Mouse (Mus musculus) kidney, adult 2 months (tissue): ENCODE measurements around the gene Nlrc5. TPM values are rescaled to one million over a fixed set of nuclear protein-coding genes. Genes with fewer than 3 reads are reported as not detected.

ENCODE experiments used
- DNase-seq: peaks from one replicate; pipeline ENCODE4 v3.0.0; 2021
- H3K27ac ChIP-seq: fragments of 200-500 bp; 2 replicates; pipeline ENCODE4 v1.5.1; 2012; ENCODE audit warnings: low read depth, low read length, control low read depth, inconsistent platforms; ENCODE audit not compliant: insufficient read depth
- H3K27me3 ChIP-seq: fragments of 200-500 bp; replicated peaks from 2 replicates; pipeline ENCODE4 v1.6.1; 2012; ENCODE audit warnings: mild to moderate bottlenecking, moderate library complexity, low read length, inconsistent platforms; ENCODE audit not compliant: control insufficient read depth, insufficient read depth
- H3K36me3 ChIP-seq: fragments of 200-500 bp; 2 replicates; pipeline ENCODE4 v1.6.1; 2012; ENCODE audit warnings: mild to moderate bottlenecking, moderate library complexity, low read length, inconsistent platforms; ENCODE audit not compliant: control insufficient read depth, insufficient read depth
- H3K4me1 ChIP-seq: fragments of 200-500 bp; 2 replicates; pipeline ENCODE4 v1.6.1; 2011; ENCODE audit warnings: low read length; ENCODE audit not compliant: control insufficient read depth, insufficient read depth
- H3K4me3 ChIP-seq: fragments of 200-500 bp; 2 replicates; pipeline ENCODE4 v1.5.1; 2011; ENCODE audit warnings: mild to moderate bottlenecking, low read depth, low read length, control low read depth; ENCODE audit not compliant: insufficient read depth
- CTCF ChIP-seq: fragments of 200-500 bp; conservative IDR thresholded peaks from 2 replicates; pipeline ENCODE4 v1.5.1; 2011; ENCODE audit warnings: low read depth, mild to moderate bottlenecking, control low read depth, low read length, moderate library complexity, mixed read lengths; ENCODE audit not compliant: insufficient read depth, insufficient read length
- POLR2A ChIP-seq: fragments of 200-500 bp; IDR thresholded peaks from one replicate; pipeline ENCODE4 v1.6.1; 2011; ENCODE audit warnings: low read depth, low read length, control low read depth
- WGBS: fragments of 180-500 bp; shearing (Covaris S2); methylation state at CpG from one replicate; pipeline ENCODE4 v1.1.7; 2018; 5-methylcytosine and 5-hydroxymethylcytosine counted together
- polyA plus RNA-seq: library from polyadenylated mRNA; depleted of rRNA; stranded (reverse); fragments of >200 nt; gene quantifications from 2 replicates; pipeline ENCODE4 v1.2.3, GENCODE M21; 2012

Nlrc5 gene
- polyA plus RNA-seq, 1 experiment, result 6.6 TPM

GRCm38 (mm10) chr8:94564421-94564820 lies 130.3 kb downstream of the Nlrc5 start:
- TF ChIP-seq POLR2A, result no peak
- TF ChIP-seq CTCF, result no peak
- DNase-seq, result no peak
- Histone ChIP-seq H3K27ac (no peak overlapping the region), H3K4me1 (0 out of 2 replicates have a peak, but pooled peaks cover 5% of the 10 kb centered on the region), H3K4me3 (no peak overlapping the region), H3K36me3 (no peaks in the 10 kb centered on the region), H3K27me3 (no peaks in the 10 kb centered on the region)

- WGBS, result 75% methylated on average over 6 of the region's 6 CpGs
- Histone ChIP-seq H3K27ac (no peak overlapping the region), H3K36me3 (no peaks in the 10 kb centered on the region), H3K27me3 (no peaks in the 10 kb centered on the region), H3K4me3 (no peak overlapping the region), H3K4me1 (0 out of 2 replicates have a peak, but pooled peaks cover 5% of the 10 kb centered on the region)
- TF ChIP-seq CTCF, result no peak
- no peak for DNase-seq
Measured at GRCm38 (mm10) chr8:94566033-94566432, 131.9 kb downstream of the Nlrc5 start.

GRCm38 (mm10) chr8:94566446-94567158 lies 132.4 kb downstream of the Nlrc5 start:
- WGBS, result 47% methylated on average over 15 of the region's 15 CpGs
- Histone ChIP-seq H3K4me3 (no peak overlapping the region), H3K36me3 (no peaks in the 10 kb centered on the region), H3K27ac (no peak overlapping the region), H3K27me3 (no peaks in the 10 kb centered on the region), H3K4me1 (0 out of 2 replicates have a peak, but pooled peaks cover 5% of the 10 kb centered on the region)
- TF ChIP-seq CTCF (no peak), POLR2A (no peak)
- DNase-seq, result peak; percentile 59

- Histone ChIP-seq H3K27ac (no peak overlapping the region), H3K4me1 (0 out of 2 replicates have a peak, but pooled peaks cover 5% of the 10 kb centered on the region), H3K36me3 (no peaks in the 10 kb centered on the region), H3K4me3 (no peak overlapping the region), H3K27me3 (no peaks in the 10 kb centered on the region)
- 87% methylated on average over 8 of the region's 8 CpGs for WGBS
- no peak for DNase-seq
- TF ChIP-seq POLR2A (no peak), CTCF (no peak)
Measured at GRCm38 (mm10) chr8:94567159-94567849, 133.1 kb downstream of the Nlrc5 start.

GRCm38 (mm10) chr8:94568098-94568497 lies 133.9 kb downstream of the Nlrc5 start:
- Histone ChIP-seq H3K27ac (no peak overlapping the region), H3K27me3 (no peaks in the 10 kb centered on the region), H3K4me3 (no peak overlapping the region), H3K36me3 (no peaks in the 10 kb centered on the region), H3K4me1 (0 out of 2 replicates have a peak, but pooled peaks cover 5% of the 10 kb centered on the region)
- 93% methylated on average over 8 of the region's 8 CpGs for WGBS
- TF ChIP-seq POLR2A (no peak), CTCF (no peak)
- DNase-seq, result no peak

- H3K4me1 ChIP-seq, result 0 out of 2 replicates have a peak, but pooled peaks cover 5% of the 10 kb centered on the region
- no peak overlapping the region for H3K4me3 ChIP-seq
- H3K27ac ChIP-seq, result no peak overlapping the region
- 85% methylated on average over 1 of the region's 1 CpGs for WGBS
- no peaks in the 10 kb centered on the region for H3K27me3 ChIP-seq
- H3K36me3 ChIP-seq, result no peaks in the 10 kb centered on the region
- no peak for DNase-seq
- TF ChIP-seq CTCF, result no peak
- TF ChIP-seq POLR2A, result no peak
Measured at GRCm38 (mm10) chr8:94569419-94569818, 135.3 kb downstream of the Nlrc5 start.

- TF ChIP-seq POLR2A (no peak), CTCF (no peak)
- Histone ChIP-seq H3K4me3 (no peak overlapping the region), H3K27ac (no peak overlapping the region), H3K4me1 (0 out of 2 replicates have a peak, but pooled peaks cover under 1% of the 10 kb centered on the region), H3K36me3 (peaks cover 5% of the 10 kb centered on the region; the same call in 1 of the 2 replicates), H3K27me3 (no peaks in the 10 kb centered on the region)
- 37% methylated on average over 2 of the region's 2 CpGs for WGBS
- DNase-seq, result no peak
Measured at GRCm38 (mm10) chr8:94571896-94572295, 137.7 kb downstream of the Nlrc5 start.
